Mouse (Mus musculus): ENCODE data around the gene Prc1.

DNA sequence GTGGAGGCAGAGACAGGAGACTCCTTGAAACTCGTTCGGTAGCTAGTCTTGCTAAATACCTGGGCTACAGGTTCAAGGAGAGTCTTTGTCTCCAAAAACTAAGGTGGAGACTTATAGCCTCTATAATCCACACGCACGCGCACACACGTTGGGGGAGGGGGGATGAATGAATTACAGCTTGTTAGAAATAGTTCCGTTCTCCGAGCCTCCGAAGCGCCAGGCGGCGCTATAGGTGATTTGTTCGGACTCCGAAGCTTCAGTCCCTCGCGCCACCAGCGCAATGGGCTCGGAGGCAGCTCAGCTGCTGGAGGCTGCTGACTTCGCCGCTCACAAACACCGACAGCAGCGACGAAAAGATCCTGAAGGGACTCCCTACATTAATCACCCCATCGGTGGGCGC, 48.6 kb downstream of the Prc1 start, which contains the start of gene Hddc3:
- TF ChIP-seq HCFC1 (IDR thresholded peaks at IDR 0.05; ENCODE audit: borderline replicate concordance, insufficient read depth, low read length) (peak; percentile 71; the same call in 1 of the 2 replicates), CHD2 (IDR thresholded peaks at IDR 0.05; ENCODE audit: low read depth, low read length) (no peak), MAFK (IDR thresholded peaks at IDR 0.05; ENCODE audit: insufficient read depth, low read depth, low read length) (no peak), ZNF384 (IDR thresholded peaks at IDR 0.05; ENCODE audit: low read depth, low read length) (no peak)
